Mouse (Mus musculus) heart, embryonic 11.5 days (tissue): ENCODE measurements around the gene Araf. TPM values are rescaled to one million over a fixed set of nuclear protein-coding genes. Genes with fewer than 3 reads are reported as not detected.

Source experiments
- ATAC-seq: fragments of 200-750 bp; cut with Nextera tagmentation; replicated peaks from 2 replicates; pipeline ENCODE4 v1.8.0; 2017; ENCODE audit warnings: moderate library complexity; ENCODE audit not compliant: insufficient number of reproducible peaks, low FRiP score, low TSS enrichment
- H3K27ac ChIP-seq: fragments of 300-500 bp; sonication (generic); 2 replicates; pipeline ENCODE4 v1.5.1; 2014; ENCODE audit warnings: mild to moderate bottlenecking, low read depth, low read length
- H3K27me3 ChIP-seq: fragments of 300-500 bp; sonication (generic); 2 replicates; pipeline ENCODE4 v1.6.1; 2014; ENCODE audit warnings: mild to moderate bottlenecking, low read length, mixed read lengths; ENCODE audit not compliant: control insufficient read depth, insufficient read depth
- H3K36me3 ChIP-seq: fragments of 300-500 bp; sonication (generic); 2 replicates; pipeline ENCODE4 v1.6.1; 2014; ENCODE audit warnings: mild to moderate bottlenecking, low read length, moderate library complexity, mixed read lengths; ENCODE audit not compliant: control insufficient read depth, insufficient read depth
- H3K4me1 ChIP-seq: fragments of 300-500 bp; sonication (generic); 2 replicates; pipeline ENCODE4 v1.6.1; 2014; ENCODE audit warnings: low read length; ENCODE audit not compliant: control insufficient read depth, insufficient read depth
- H3K4me2 ChIP-seq: fragments of 300-500 bp; sonication (generic); 2 replicates; pipeline ENCODE4 v1.6.1; 2014; ENCODE audit warnings: mild to moderate bottlenecking, moderate library complexity
- H3K4me3 ChIP-seq: fragments of 300-500 bp; sonication (generic); 2 replicates; pipeline ENCODE4 v1.5.1; 2014; ENCODE audit warnings: low read depth, low read length
- H3K9ac ChIP-seq: fragments of 300-500 bp; sonication (generic); 2 replicates; pipeline ENCODE4 v1.6.1; 2014; ENCODE audit warnings: mild to moderate bottlenecking, low read depth, low read length, moderate library complexity
- H3K9me3 ChIP-seq: fragments of 300-500 bp; sonication (generic); replicated peaks from 2 replicates; pipeline ENCODE4 v1.6.1; 2016; ENCODE audit warnings: low read length; ENCODE audit not compliant: control insufficient read depth
- WGBS: fragments of 180-500 bp; shearing (Covaris S2); extraction: QIAGEN DNeasy Blood & Tissue Kit; methylation state at CpG from one replicate; pipeline ENCODE4 v1.1.7; 2014; ENCODE audit not compliant: insufficient replicate concordance; 5-methylcytosine and 5-hydroxymethylcytosine counted together
- polyA plus RNA-seq: library from polyadenylated mRNA; unstranded; fragments of >200 nt; fragmentation: Nextera tagmentation; extraction: Ambion mirVana; gene quantifications from 2 replicates; pipeline ENCODE4 v1.2.1, GENCODE M21; 2014

Gene Araf
- 94.5 and 103 TPM in 2 replicates for polyA plus RNA-seq

DNA sequence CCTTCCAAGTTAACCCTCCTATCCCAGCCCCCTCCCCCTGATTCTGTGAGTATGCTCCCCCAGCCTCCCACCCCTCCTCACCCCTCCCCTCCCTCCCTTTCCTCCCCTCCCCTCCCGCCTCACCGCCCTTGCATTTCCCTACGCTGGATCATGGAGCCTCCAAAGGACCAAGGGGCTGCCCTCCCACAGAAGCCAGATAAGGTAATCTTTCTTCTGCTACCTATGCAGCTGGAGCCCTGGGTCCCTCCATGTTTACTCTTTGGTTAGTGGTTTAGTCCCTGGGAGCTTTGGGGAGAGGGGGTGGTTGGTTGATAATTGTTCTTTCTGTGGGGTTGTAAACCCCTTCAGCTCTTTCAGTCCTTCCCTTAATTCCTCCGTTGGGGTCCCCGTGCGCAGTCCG lies at the start of gene Araf:
Gene Araf, plus strand, starts transcription at position 134 of the 400 bp plus-strand sequence.
- H3K27me3 ChIP-seq, result no peaks in the 10 kb centered on the region
- peak within 1 kb of the TSS; percentile 50 for H3K4me3 ChIP-seq
- no peaks in the 10 kb centered on the region for H3K9me3 ChIP-seq
- peak within 1 kb of the TSS; percentile 62 for H3K4me2 ChIP-seq
- no peaks in the 10 kb centered on the region for H3K4me1 ChIP-seq
- H3K27ac ChIP-seq, result peak within 1 kb of the TSS; percentile 83
- H3K36me3 ChIP-seq, result no peaks in the 10 kb centered on the region
- 16% methylated on average over 6 of the region's 7 CpGs for WGBS
- ATAC-seq, result no peak; the same call in none of the 2 replicates
- peak within 1 kb of the TSS; percentile 75 for H3K9ac ChIP-seq

DNA sequence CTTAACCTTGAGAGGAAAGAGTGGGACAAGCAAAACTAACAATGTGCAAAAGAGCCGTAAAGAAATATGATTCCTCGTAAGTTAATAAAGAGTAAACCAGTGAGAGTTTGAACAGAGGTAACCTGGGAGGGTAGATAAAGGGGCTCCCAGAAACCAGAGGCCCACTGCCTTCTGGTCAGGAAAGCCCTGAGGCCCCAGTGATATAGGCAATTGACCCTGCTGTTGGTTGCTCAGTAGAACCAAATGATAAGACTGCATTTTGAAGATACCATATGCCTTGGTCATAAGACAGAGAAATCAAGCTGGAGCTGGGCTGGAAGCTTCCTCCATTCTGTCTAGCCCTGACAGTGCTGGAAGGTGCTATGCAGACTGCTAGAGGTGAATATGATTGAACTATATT lies 48.8 kb upstream of the Araf start:
- H3K9ac ChIP-seq, result no peak overlapping the region
- no peak overlapping the region for H3K4me2 ChIP-seq
- 78% methylated on average over 2 of the region's 2 CpGs for WGBS
- no peak overlapping the region for H3K4me3 ChIP-seq
- no peaks in the 10 kb centered on the region for H3K27me3 ChIP-seq
- no peaks in the 10 kb centered on the region for H3K36me3 ChIP-seq
- ATAC-seq, result no peak
- no peak overlapping the region for H3K27ac ChIP-seq
- H3K4me1 ChIP-seq, result no peaks in the 10 kb centered on the region
- H3K9me3 ChIP-seq, result no peaks in the 10 kb centered on the region

DNA sequence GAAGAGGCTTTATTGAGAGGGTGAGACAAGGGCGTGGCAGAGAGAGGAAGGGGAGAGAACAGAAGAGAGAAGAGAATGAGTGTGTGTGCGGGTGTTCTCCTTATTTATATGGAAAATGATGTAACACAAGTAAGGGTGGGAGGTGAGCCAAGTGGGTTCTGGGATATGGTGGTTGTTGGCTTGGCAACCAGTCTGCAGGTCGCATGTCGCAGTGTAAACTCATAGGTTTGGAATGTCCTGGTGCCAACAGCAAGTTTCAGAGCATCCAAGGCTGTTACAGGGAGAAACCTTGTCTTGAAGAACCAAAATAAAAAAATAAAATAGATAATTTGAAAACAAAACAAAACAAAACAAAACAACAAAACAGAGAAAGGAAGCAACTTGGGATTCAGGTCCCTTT lies 36.4 kb upstream of the Araf start:
- H3K9me3 ChIP-seq, result no peaks in the 10 kb centered on the region
- no peaks in the 10 kb centered on the region for H3K4me1 ChIP-seq
- H3K9ac ChIP-seq, result no peak overlapping the region
- no peak overlapping the region for H3K4me3 ChIP-seq
- H3K27me3 ChIP-seq, result no peaks in the 10 kb centered on the region
- no peaks in the 10 kb centered on the region for H3K36me3 ChIP-seq
- ATAC-seq, result no peak
- WGBS, result 81% methylated on average over 4 of the region's 4 CpGs
- H3K27ac ChIP-seq, result no peak overlapping the region
- H3K4me2 ChIP-seq, result no peak overlapping the region

DNA sequence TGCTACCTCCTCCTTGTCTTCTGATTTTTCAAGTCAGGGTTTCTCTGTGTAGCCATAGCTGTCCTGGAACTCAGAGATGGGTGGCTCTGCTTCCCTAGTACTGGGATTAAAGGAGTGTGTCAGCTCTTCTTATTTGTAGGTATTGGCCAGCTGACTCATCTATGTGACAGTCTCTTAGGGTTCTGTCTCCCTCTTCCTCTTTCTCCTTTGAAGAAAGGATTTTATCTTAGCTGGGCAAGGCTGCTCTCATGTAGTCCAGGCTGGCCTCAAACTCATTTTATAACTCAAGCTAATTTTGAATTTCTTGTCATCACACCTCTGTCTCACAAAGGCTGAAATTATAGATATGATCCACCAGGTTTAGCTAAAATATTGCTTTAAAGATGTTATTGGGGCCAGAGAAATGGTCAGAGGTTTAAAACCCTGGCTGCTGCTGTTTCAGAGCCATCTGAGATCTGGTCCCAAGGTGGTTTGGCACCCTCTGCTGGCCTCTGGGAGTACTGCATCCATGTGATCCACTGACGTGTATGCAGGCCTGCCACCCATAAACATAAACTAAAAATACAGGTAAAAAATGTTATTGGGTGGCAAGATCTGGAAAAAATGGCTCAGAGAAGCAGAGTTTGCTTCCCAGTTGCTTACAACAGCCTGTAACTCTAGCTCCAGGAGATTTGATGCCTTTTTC lies 26.8 kb upstream of the Araf start:
- Histone ChIP-seq H3K36me3 (no peaks in the 10 kb centered on the region), H3K9me3 (no peaks in the 10 kb centered on the region), H3K4me3 (no peak overlapping the region), H3K4me1 (no peaks in the 10 kb centered on the region), H3K4me2 (no peak overlapping the region), H3K27ac (no peak overlapping the region), H3K27me3 (no peaks in the 10 kb centered on the region), H3K9ac (no peak overlapping the region)
- no peak for ATAC-seq
- 5% methylated on average over 1 of the region's 1 CpGs for WGBS

DNA sequence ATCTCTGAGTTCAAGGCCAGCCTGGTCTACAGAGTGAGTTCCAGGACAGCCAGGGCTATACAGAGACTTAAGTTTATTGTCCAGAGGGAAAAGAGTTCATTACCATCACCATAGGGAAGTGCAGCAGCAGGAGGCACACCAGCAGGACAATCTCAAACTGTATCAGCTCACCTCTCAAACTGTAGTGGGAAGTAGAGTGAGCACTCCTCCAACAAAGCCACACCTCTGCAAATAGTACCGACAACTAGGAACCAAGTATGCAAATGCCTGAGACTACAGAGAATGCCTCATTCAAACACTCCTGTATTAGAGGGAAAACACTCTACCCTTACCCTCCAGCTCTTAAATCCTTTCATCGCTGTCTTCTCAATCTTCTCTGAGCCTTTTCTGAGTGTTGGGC lies 25.9 kb upstream of the Araf start:
- Histone ChIP-seq H3K9me3 (no peaks in the 10 kb centered on the region), H3K4me2 (no peak overlapping the region), H3K4me1 (no peaks in the 10 kb centered on the region), H3K4me3 (no peak overlapping the region), H3K27me3 (no peaks in the 10 kb centered on the region), H3K9ac (no peak overlapping the region), H3K27ac (no peak overlapping the region), H3K36me3 (no peaks in the 10 kb centered on the region)
- no peak for ATAC-seq
- WGBS, result 50% methylated on average over 2 of the region's 2 CpGs

DNA sequence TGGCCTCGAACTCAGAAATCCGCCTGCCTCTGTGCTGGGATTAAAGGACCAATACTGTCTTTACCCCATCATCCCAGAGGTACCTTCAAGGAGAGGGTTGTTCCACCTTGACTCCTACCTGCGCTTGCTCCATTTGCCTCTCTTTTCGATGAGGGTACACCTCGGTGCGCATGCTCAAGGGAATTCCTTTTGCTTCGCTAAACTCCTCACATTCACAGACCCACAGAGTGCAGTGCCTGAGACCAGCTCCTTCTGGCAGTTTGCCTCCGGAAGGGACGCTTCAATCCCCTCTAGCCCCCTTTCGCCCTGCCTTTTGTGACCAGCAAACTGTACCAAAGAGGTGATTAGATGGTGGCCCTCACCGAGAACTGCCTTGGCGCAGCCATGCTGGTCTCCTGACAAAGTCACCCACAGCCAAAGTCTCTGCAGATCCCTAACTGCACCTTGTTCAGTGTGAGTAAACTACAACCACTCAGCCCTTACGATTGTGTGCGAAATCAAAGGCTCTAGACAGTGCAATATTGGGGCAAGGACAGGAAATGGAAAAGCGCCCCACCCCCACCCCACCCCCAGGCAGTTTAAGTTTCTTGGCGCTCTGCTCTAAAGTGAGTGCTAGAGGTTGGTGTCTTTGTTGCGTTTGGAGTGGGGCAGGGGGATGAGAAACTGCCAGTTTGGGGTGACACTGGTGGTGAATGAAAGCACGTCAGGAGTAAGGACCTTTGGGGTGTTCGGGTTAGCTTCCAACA lies 22.2 kb upstream of the Araf start:
- WGBS, result 48% methylated on average over 19 of the region's 19 CpGs
- ATAC-seq, result no peak
- Histone ChIP-seq H3K4me1 (no peaks in the 10 kb centered on the region), H3K4me2 (peak overlapping the region; percentile 39), H3K9me3 (no peaks in the 10 kb centered on the region), H3K27ac (no peak overlapping the region), H3K4me3 (no peak overlapping the region), H3K36me3 (no peaks in the 10 kb centered on the region), H3K9ac (0 out of 2 replicates have a peak overlapping the region, but pooled peaks have one; percentile 39), H3K27me3 (no peaks in the 10 kb centered on the region)

DNA sequence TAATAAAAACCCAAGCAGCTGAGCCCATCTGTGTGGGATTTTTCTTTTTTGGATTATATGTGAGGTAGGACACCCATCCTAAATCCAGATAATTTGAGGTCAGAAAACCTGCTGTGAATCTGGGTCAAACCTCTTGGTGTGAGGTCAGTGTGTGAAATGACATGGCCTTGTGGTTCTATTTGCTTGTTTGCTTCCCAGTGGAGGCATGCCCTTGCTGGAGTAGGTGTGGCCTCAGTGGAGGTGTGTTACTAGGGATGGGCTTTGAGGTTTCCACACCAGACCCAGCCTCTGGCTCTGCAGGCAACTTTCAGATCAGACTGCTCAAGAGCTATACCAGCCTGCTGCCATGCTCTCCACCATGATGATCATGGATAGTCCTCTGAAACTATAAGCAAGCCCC lies 20.0 kb upstream of the Araf start:
- ATAC-seq, result no peak
- Histone ChIP-seq H3K27ac (no peak overlapping the region), H3K9ac (no peak overlapping the region), H3K36me3 (no peaks in the 10 kb centered on the region), H3K4me1 (no peaks in the 10 kb centered on the region), H3K9me3 (no peaks in the 10 kb centered on the region), H3K4me3 (no peak overlapping the region), H3K27me3 (no peaks in the 10 kb centered on the region), H3K4me2 (no peak overlapping the region)

DNA sequence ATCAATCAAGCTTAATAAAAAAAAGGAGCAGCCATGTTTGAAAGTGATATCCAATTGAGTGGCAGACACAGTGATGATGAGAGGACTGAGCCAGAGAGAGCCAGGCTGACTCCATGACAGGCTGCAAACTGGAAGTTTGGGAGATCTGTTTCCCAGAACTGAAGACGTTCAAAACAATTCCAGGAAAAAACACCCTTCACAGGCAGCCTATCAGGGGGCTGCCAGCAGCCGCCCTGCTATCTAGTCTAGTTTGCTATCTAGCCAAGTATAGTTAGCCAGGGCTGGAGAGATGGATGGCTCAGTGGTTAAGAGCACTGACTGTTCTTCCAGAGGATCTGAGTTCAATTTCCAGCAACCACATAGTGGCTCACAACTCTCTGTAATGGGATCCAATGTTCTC lies 10.3 kb upstream of the Araf start:
- ATAC-seq, result peak; percentile 55; the same call in 1 of the 2 replicates

DNA sequence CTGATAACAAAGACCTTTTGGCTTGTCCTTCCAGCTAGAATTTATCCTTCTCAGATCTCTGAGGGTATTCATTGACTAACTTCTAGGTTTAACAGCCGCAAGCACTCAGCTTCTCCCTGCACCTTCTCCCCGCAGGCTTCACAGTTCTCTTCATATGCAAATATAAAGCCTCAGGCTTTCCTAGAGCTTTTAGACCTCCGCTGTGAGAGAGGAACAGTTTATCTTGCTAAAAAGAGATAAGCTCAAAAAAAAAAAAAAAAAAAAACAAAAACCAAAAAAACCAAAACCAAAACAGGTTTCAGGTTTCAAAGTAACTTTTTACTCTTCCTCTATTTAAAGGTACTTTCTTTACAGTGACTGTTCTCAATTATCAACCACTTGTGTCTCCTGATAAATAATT lies 5.2 kb upstream of the Araf start:
- Histone ChIP-seq H3K4me3 (no peak overlapping the region), H3K36me3 (no peaks in the 10 kb centered on the region), H3K9me3 (no peaks in the 10 kb centered on the region), H3K4me1 (no peaks in the 10 kb centered on the region), H3K9ac (no peak overlapping the region), H3K27ac (no peak overlapping the region), H3K4me2 (no peak overlapping the region), H3K27me3 (no peaks in the 10 kb centered on the region)
- WGBS, result 20% methylated on average over 3 of the region's 3 CpGs
- ATAC-seq, result no peak

More for the DNA sequence above, 10.3 kb upstream of the Araf start:
- Histone ChIP-seq H3K4me2 (no peak overlapping the region), H3K9me3 (no peaks in the 10 kb centered on the region), H3K4me1 (no peaks in the 10 kb centered on the region), H3K27me3 (no peaks in the 10 kb centered on the region), H3K9ac (no peak overlapping the region), H3K4me3 (no peak overlapping the region), H3K36me3 (no peaks in the 10 kb centered on the region), H3K27ac (no peak overlapping the region)
- WGBS, result 49% methylated on average over 2 of the region's 2 CpGs
